ENCODE assay signal across 8 mouse cellular contexts in genomic region chr4:127640251-127641085, GRCm38 (mm10).
DNase-seq lines count a peak whose midpoint lies in the region; ATAC-seq and TF ChIP-seq lines count a peak whose summit lies in the region.

No protein-coding gene starts in this region.

- H3K27me3 ChIP-seq in lung, postnatal 0 days (replicated peaks; ENCODE audit: insufficient read depth, low read length), result no peaks in the 10 kb centered on the region
- H3K27me3 ChIP-seq in hindbrain, embryonic 11.5 days (ENCODE audit: control insufficient read depth, insufficient read depth, low read length), result no peaks in the 10 kb centered on the region
- no peaks in the 10 kb centered on the region for H3K27me3 ChIP-seq in limb, embryonic 10.5 days (ENCODE audit: low read depth, poor library complexity, severe bottlenecking)

- no peaks in the 10 kb centered on the region for H3K36me3 ChIP-seq in lung, postnatal 0 days (ENCODE audit: insufficient read depth, low read length)
- H3K36me3 ChIP-seq in hindbrain, embryonic 11.5 days (ENCODE audit: control insufficient read depth, insufficient read depth, low read length), result no peaks in the 10 kb centered on the region
- no peaks in the 10 kb centered on the region for H3K36me3 ChIP-seq in limb, embryonic 10.5 days

- H3K9me3 ChIP-seq in lung, postnatal 0 days (ENCODE audit: low read length), result no peaks in the 10 kb centered on the region
- no peaks in the 10 kb centered on the region for H3K9me3 ChIP-seq in hindbrain, embryonic 11.5 days (ENCODE audit: control insufficient read depth, low read length)
- no peaks in the 10 kb centered on the region for H3K9me3 ChIP-seq in limb, embryonic 10.5 days (replicated peaks)

- no peak overlapping the region for H3K9ac ChIP-seq in lung, postnatal 0 days (replicated peaks; ENCODE audit: low read depth)
- H3K9ac ChIP-seq in hindbrain, embryonic 11.5 days (ENCODE audit: low read depth, low read length), result peak overlapping the region; percentile 33; the same call in 1 of the 2 replicates

- TF ChIP-seq CTCF in lung, postnatal 0 days (IDR thresholded peaks at IDR 0.05), result no peak

- H3K4me1 ChIP-seq in lung, postnatal 0 days (ENCODE audit: insufficient read depth, low read depth, low read length), result no peaks in the 10 kb centered on the region; the same call in 1 of the 2 replicates
- H3K4me1 ChIP-seq in hindbrain, embryonic 11.5 days (replicated peaks; ENCODE audit: control insufficient read depth, insufficient read depth, low read length), result peaks cover 13% of the 10 kb centered on the region
- H3K4me1 ChIP-seq in limb, embryonic 10.5 days, result peaks cover 37% of the 10 kb centered on the region

- DNase-seq in lung, postnatal 10 days, result peak; percentile 6
- no peak for DNase-seq in lung, postnatal 0 days (ENCODE audit: low spot score)
- peak; percentile 74 for DNase-seq in hindbrain, embryonic 11.5 days (ENCODE audit: low spot score)
- peak; percentile 56 for DNase-seq in limb, embryonic 10.5 days (ENCODE audit: low spot score)
- DNase-seq in right cerebral cortex, postnatal 10 days (ENCODE audit: low spot score in 2 of 2), result peak; percentile 82 to 89
- no peak for DNase-seq in ovary, adult 18-20 months (ENCODE audit: low spot score)
- DNase-seq in gastrocnemius, adult 18-20 months (ENCODE audit: low spot score), result no peak
- DNase-seq in kidney, postnatal 36 days, result no peak

- no peak overlapping the region for H3K27ac ChIP-seq in lung, postnatal 0 days (ENCODE audit: low read length)
- H3K27ac ChIP-seq in hindbrain, embryonic 11.5 days (ENCODE audit: low read depth, low read length), result peak overlapping the region; percentile 85
- H3K27ac ChIP-seq in limb, embryonic 10.5 days, result peak overlapping the region; percentile 90

- 36% methylated on average over 14 of the region's 14 CpGs for whole genome bisulfite sequencing in lung, postnatal 0 days
- WGBS in hindbrain, embryonic 11.5 days, result 48% methylated on average over 14 of the region's 14 CpGs
- 63% methylated on average over 14 of the region's 14 CpGs for WGBS in limb, embryonic 10.5 days

- H3K4me2 ChIP-seq in lung, postnatal 0 days (replicated peaks; ENCODE audit: low read depth, low read length), result no peak overlapping the region
- H3K4me2 ChIP-seq in hindbrain, embryonic 11.5 days (replicated peaks; ENCODE audit: low read depth, low read length), result no peak overlapping the region

- no peak overlapping the region for H3K4me3 ChIP-seq in lung, postnatal 0 days (ENCODE audit: low read depth, low read length)
- no peak overlapping the region for H3K4me3 ChIP-seq in hindbrain, embryonic 11.5 days (ENCODE audit: low read depth, low read length)
- H3K4me3 ChIP-seq in limb, embryonic 10.5 days, result 0 out of 2 replicates have a peak overlapping the region, but pooled peaks have one; percentile 15

- no peak for TF ChIP-seq EP300 in lung, postnatal 0 days (IDR thresholded peaks at IDR 0.05)

- no peak for ATAC-seq in lung, postnatal 0 days
- peak; percentile 89 for ATAC-seq in hindbrain, embryonic 11.5 days (ENCODE audit: low FRiP score)

Comparison
In these comparisons a context has a peak if more than half of its experiments do, and no peak if none do; other contexts are left out.
1. DNase-seq: peak in lung, postnatal 10 days (single experiment), hindbrain, embryonic 11.5 days (single experiment), limb, embryonic 10.5 days (single experiment) and right cerebral cortex, postnatal 10 days (2 of 2); none in lung, postnatal 0 days (single experiment), ovary, adult 18-20 months (single experiment), gastrocnemius, adult 18-20 months (single experiment) and kidney, postnatal 36 days (0 of 2).